Mouse (Mus musculus) layer of hippocampus, adult 11-12 months (tissue): Measurements from ENCODE around the gene Timm13.

Source experiments
- DNase-seq: peaks from one replicate; pipeline ENCODE4 v3.0.0; 2022; ENCODE audit warnings: low spot score

Gene Timm13

GRCm38 (mm10) chr10:80904004-80904693 is 3.4 kb upstream of the Timm13 start:
- no peak for DNase-seq

DNA sequence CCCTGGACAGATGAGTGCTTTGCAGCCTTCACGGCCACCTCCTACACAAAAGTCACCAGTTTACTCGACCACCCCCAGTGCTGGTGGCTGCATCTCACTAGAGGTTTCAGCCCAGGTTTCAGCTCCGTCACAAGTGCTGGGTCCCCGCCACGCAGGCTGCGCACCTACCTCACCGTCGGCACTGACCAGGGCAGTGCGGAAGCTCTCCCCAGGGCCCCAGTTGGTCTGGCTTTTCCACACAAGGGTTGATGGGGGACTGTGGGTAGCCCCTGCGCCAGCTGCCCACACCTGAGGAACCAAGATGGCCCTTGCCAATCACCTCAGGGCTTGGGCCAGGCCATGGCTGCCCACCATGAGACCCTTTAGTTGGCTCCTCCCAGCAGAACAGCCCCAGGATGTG is 2.5 kb upstream of the Timm13 start:
- DNase-seq: no peak

DNA sequence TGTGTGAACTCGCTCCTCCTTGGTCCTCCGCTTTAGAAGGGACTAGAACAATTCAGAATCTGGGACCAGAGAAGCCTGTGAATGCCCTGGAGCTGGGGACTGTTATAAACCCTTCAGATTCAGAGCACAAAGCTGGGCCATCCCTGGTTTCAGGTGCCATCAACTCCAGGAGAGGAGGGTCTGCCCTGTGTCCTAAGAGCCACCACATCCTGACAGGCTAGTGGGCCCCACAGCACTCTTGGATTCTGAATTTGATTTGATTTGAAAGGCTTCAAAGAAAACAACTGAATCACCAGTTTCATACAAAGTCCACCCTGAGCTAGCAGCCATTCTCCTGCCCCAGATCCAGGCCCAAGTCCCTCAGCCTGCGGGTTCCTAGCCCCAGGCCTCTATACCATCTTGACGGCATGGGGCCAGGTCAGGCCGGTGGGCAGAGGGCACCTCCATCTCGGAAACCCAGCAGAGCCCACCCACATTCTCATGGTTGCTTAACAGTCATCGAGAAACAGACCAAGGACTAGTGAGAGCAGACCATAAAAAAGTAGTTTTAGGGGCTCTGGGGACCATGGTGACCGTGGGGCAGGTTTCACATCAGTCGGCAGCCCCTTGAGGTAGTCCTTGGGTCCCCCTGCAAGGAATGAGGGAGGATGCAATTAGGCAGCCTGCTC is 1.6 kb upstream of the Timm13 start:
- DNase-seq: no peak

DNA sequence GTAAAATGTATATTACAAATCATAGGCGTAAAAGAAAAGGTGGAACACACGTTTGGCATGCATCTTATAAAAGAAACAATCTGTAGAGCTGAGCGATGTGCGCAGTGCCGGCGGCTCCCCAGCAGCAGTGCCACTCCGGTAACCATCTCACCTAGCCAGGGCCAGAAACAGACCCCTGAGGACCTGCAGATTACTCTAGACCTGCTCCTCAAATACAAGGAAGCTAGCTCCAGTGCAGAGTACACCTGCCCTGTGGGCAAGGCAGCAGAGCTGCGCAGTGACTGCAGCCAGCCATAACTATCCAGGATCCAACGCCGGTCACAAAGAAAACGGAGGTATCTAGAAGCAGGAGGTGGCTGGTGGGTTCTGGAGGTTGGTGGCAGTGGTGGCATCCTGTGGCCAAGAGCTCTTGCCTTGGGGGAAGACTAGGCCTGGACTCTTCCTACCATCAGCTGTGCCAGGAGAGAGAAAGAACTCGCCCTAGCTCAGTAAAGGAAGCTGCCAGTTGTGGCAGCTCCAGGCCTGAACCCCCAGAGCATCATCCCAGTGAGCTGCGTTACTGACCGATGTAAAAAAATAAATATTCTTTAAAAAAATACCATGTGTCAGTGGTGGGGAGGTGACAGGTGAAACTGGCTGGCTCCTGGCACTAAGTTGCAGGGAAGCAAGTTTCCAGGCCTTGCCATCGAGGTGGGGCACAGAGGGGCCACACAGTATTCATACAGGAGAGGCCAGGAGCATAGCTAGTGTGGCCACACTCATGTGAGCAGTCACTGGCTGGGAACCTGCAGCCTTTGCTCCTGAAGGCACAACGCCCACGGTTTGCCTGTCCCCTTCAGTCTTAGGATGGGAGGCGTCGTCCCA is 872 bp upstream of the Timm13 start:
- DNase-seq: no peak

DNA sequence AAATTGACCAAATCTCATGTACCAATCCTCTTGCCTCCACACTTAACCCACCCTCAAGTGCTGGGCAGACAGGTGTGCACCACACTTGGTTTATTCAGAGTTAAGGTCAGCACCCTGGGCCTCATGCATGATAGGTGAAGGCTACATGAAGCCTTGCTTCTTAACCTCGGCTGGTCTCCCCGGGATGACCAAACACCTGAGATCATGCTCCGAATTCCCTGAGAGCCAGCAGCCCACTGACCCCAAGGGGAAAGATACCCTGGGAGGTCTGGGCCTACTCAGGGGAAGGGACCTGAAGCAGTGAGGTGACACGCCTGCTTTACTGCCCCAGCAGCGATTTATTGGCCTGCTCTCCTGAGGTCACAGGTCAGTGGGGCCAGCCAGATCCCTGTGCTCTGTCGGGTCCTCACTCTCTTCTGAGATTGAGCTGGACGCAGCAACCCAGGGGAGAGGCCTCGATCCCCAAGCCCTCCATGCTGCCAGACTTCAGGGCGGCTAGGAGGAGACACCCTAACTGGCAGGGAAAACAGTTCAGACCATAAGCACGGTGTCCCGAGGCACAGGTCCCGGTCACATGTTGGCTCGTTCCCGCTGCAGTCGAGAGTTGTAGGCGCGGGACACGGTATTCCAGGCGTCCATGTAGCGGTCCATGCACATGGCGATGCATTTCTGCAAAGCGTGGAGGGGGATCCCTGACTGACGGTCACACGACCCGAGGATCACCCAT is 1.0 kb downstream of the Timm13 start:
- no peak for DNase-seq

DNA sequence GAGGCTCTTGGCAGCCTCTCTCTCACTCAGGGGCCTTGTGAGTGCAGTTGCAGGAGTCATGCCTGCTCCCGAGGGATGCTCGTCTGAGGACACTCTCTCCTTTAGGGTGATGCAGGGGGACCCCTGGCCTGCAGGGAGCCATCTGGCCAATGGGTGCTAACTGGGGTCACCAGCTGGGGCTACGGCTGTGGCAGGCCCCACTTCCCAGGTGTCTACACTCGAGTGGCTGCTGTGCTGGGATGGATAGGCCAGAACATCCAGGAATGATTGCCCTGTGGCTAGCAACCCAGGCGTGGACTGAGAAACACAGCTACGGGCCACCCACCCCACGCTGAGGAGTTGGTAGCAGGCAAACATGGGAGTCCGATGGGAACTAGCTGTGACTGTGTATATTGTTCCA is 1.7 kb downstream of the Timm13 start:
- no peak for DNase-seq

GRCm38 (mm10) chr10:80897861-80898510 is 2.8 kb downstream of the Timm13 start:
- peak; percentile 66 for DNase-seq

- no peak for DNase-seq
Observed at GRCm38 (mm10) chr10:80896581-80897485, 3.9 kb downstream of the Timm13 start.

DNA sequence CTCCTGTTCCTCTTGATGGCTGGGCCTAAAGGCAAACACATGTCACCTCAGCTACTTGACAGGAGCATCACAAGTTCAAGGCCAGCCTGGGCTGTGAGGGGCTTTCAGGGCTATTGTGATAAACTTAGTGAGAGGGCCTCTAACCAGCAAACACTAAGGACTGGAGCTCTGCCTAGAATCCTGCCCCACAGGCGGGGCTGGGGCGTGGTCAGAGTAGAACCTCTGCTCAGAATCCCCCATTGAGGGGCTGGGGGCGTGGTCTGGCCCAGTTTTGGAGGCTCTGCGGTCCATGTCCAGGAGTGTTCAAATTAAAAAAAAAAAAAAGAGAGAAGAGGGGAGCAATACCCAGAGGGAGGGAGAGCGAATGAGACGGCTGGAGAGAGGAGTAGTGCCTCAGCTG is 5.1 kb downstream of the Timm13 start:
- no peak for DNase-seq

DNA sequence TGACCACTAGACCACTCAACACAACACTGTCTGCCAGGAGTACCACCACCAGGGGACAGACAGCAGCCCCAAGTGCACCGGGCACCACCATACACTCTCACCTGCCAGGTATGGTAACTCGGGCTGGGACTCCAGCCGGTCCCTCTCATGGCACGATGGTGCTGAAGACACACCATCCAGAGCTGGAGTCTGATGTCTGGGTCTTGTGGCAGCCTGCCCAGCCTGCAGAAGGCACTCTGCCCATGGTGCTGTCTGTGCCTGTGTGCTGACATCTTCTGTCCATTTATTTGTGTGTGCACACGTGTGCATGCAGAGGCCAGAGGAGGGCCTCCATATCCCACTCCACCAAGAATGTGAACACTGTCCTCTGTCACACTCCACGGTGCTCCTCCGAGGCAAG is 5.7 kb downstream of the Timm13 start:
- no peak for DNase-seq

DNA sequence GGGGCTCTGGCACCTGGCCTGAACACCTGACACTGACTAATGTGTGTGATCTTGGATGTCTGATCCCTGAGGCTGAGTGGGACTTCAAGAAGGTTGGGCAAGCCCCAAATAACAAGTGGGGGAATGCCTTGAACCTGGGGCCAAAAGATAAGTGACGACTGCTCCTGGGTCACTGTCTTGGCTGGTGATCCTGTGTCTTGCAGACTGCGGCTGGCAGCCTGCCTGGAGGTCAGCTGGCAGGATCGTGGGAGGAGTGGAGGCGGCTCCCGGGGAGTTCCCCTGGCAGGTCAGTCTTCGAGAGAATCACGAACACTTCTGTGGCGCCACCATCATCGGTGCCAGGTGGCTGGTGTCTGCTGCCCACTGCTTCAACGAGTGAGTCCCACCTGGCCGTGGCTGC is 13.6 kb downstream of the Timm13 start:
- no peak for DNase-seq

GRCm38 (mm10) chr10:80881301-80881700 is 19.5 kb downstream of the Timm13 start:
- peak; percentile 67 for DNase-seq

DNA sequence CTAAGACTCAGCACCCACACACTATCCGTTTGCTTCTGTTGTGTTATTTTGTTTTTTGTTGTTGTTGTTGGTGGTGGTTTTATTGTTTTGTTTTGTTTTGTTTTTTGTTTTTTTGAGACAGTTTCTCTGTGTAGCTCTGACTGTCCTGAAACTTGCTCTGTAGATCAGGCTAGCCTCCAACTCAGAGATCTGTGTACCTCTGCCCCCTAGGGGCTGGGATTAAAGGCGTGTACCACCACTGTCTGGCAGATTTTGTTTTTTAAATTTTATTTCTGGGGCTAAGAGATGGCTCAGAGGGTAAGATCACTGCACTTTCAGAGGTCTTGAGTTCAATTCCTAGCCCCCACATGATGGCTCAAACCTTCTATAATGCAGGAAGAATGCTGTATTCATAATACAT is 19.9 kb downstream of the Timm13 start:
- no peak for DNase-seq

- peak; percentile 72 for DNase-seq
Observed at GRCm38 (mm10) chr10:80880131-80880641, 20.6 kb downstream of the Timm13 start.

GRCm38 (mm10) chr10:80876594-80876993 is 24.2 kb downstream of the Timm13 start:
- no peak for DNase-seq

- DNase-seq: peak; percentile 54
Observed at GRCm38 (mm10) chr10:80876028-80876427, 24.7 kb downstream of the Timm13 start.

GRCm38 (mm10) chr10:80874035-80874434 is 26.7 kb downstream of the Timm13 start:
- DNase-seq: no peak

DNA sequence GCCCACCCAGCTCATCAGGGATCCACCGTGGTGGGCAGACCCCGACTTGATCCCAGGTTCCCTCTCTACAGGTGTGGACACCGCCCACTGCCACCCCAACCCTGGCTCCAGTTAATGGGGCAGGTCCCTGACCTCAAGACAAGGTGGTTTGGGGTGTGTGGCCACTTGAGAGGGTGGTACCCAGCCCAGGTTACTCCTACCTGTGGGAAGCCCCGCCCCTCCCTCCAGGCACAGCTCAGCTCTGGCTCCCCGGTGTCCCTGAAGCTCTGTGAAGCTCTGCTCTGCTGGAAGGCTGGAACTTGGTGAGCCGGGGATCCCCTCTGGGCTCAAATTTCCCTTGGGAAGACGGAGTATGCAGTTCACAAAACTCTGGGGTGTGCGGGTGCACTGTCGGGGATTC is 29.2 kb downstream of the Timm13 start, which contains the start of gene Tmprss9:
TSS of gene Tmprss9 (plus strand) at position 268 of the 400 bp plus-strand sequence.
- DNase-seq: no peak

DNA sequence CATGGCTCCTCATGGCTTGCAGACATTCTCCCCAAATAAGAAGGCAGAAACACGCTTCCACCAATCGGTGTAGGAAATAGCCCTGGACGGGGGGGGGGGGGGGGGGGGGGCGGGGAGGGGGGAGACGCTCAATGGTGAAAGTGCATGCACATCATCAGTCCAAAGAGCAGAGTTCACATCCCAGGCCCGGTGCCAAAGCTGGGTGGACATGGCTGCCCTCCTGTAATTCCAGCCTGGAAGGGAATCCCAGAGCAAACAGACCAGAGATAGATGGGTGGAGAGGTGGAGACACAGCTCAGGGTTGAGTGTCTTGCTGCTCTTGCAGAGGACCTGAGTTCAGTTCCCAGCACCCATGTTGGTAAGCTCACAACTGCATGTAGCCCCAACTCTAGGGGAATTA is 29.8 kb downstream of the Timm13 start:
- DNase-seq: no peak

DNA sequence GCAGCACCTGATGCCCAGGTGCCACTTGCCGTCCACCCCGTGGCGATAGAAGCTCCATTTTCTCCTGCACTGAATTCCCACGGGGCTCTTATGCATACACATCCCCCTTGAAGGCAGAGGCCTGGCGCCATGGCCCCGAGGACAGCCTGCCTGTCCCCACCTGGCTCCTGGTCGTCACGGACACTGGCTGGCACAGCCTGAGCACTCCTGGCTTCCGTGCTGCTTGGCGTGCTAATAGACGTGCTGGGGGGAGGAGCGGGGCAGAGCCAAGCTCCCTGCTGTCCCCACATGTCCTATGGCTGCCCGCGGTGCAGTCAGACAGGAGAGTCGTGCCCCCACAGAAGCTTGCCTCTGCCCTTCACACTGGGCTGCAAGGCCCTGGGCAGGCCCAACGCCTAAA is 36.3 kb downstream of the Timm13 start:
- no peak for DNase-seq
